In the genomic region with DNA sequence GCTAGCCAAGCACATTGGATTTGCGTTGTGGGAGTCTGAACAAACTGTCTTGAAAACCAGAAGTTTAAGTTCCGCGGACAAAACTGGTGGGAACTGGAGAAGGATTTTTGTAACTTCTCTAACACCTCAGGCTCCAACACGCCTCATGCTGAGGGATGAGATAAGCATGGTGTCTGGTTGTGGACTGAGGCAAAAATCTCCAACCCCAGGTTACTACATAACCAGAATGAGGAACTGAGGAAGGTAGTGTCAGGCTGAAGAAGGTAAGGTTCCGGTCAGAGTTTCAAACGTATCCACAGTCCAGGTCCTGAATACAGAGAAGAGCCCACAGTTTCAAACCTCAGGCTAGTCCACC, we compare ENCODE assay signal across 9 mouse cellular contexts. TPM values are rescaled to one million over a fixed set of nuclear protein-coding genes. Genes with fewer than 3 reads are reported as not detected.
A peak's percentile ranks its signal among the peaks of the same experiment; 100 is the strongest.
DNase-seq lines count a peak whose midpoint lies in the region; ATAC-seq and TF ChIP-seq lines count a peak whose summit lies in the region.
"Had no signal": no experiment of that assay in that cellular context is flagged by ENCODE, and none has a peak within 500 bp of the region (broad histone marks: within the 10 kb centered on the region; RNA-seq: fewer than 3 reads in every experiment).

No protein-coding gene starts in this region.

- 24% methylated on average over 6 of the region's 6 CpGs for WGBS in embryonic facial prominence, embryonic 13.5 days
- WGBS in intestine, embryonic 15.5 days, result 25% methylated on average over 6 of the region's 6 CpGs
- 25% methylated on average over 6 of the region's 6 CpGs for WGBS in midbrain, postnatal 0 days

- peak; percentile 15 for DNase-seq in kidney, postnatal 10 days
- DNase-seq in kidney, postnatal 36 days, result no peak
- no peak for DNase-seq in midbrain, postnatal 0 days (ENCODE audit: low spot score)
- no peak for DNase-seq in yolk sac, embryonic 10.5 days (ENCODE audit: low spot score)
- no peak for DNase-seq in right cerebral cortex, postnatal 4 days

- no peak for ATAC-seq in embryonic facial prominence, embryonic 13.5 days (ENCODE audit: insufficient number of reproducible peaks, insufficient read depth, low FRiP score, low TSS enrichment, low read depth)
- ATAC-seq in intestine, embryonic 15.5 days, result peak; percentile 34; the same call in 1 of the 2 replicates
- no peak for ATAC-seq in midbrain, postnatal 0 days (ENCODE audit: low FRiP score)
- ATAC-seq in CD4-positive, CD25-positive, alpha-beta regulatory T cell, adult 4 months, result no peak

- H3K4me1 ChIP-seq in embryonic facial prominence, embryonic 13.5 days, result peaks cover 27% of the 10 kb centered on the region
- peaks cover 19% of the 10 kb centered on the region; the same call in 1 of the 2 replicates for H3K4me1 ChIP-seq in intestine, embryonic 15.5 days (replicated peaks)
- peaks cover 4% of the 10 kb centered on the region; the same call in 1 of the 2 replicates for H3K4me1 ChIP-seq in midbrain, postnatal 0 days (ENCODE audit: insufficient read depth, low read length)

- no peak overlapping the region for H3K9ac ChIP-seq in embryonic facial prominence, embryonic 13.5 days
- 0 out of 2 replicates have a peak overlapping the region, but pooled peaks have one; percentile 22 for H3K9ac ChIP-seq in intestine, embryonic 15.5 days
- H3K9ac ChIP-seq in midbrain, postnatal 0 days (replicated peaks; ENCODE audit: low read length, poor library complexity, severe bottlenecking), result no peak overlapping the region

- no peaks in the 10 kb centered on the region for H3K27me3 ChIP-seq in embryonic facial prominence, embryonic 13.5 days
- no peaks in the 10 kb centered on the region for H3K27me3 ChIP-seq in intestine, embryonic 15.5 days (replicated peaks)
- no peaks in the 10 kb centered on the region for H3K27me3 ChIP-seq in midbrain, postnatal 0 days (ENCODE audit: insufficient read depth, low read length)

- peak overlapping the region; percentile 40; the same call in 1 of the 2 replicates for H3K27ac ChIP-seq in embryonic facial prominence, embryonic 13.5 days
- peak overlapping the region; percentile 73 for H3K27ac ChIP-seq in intestine, embryonic 15.5 days
- H3K27ac ChIP-seq in midbrain, postnatal 0 days (ENCODE audit: low read depth, low read length), result no peak overlapping the region

- no peaks in the 10 kb centered on the region for H3K9me3 ChIP-seq in embryonic facial prominence, embryonic 13.5 days
- H3K9me3 ChIP-seq in intestine, embryonic 15.5 days, result no peaks in the 10 kb centered on the region
- H3K9me3 ChIP-seq in midbrain, postnatal 0 days (ENCODE audit: low read length), result no peaks in the 10 kb centered on the region

- no peak for TF ChIP-seq CTCF in midbrain, postnatal 0 days (IDR thresholded peaks at IDR 0.05)

- H3K36me3 ChIP-seq in embryonic facial prominence, embryonic 13.5 days, result no peaks in the 10 kb centered on the region
- H3K36me3 ChIP-seq in intestine, embryonic 15.5 days, result no peaks in the 10 kb centered on the region
- H3K36me3 ChIP-seq in midbrain, postnatal 0 days (ENCODE audit: insufficient read depth, low read length), result no peaks in the 10 kb centered on the region

- peak overlapping the region; percentile 77 for H3K4me3 ChIP-seq in embryonic facial prominence, embryonic 13.5 days
- H3K4me3 ChIP-seq in intestine, embryonic 15.5 days (replicated peaks), result peak overlapping the region; percentile 54
- H3K4me3 ChIP-seq in midbrain, postnatal 0 days (ENCODE audit: low read depth, low read length), result peak overlapping the region; percentile 79

- H3K4me2 ChIP-seq in embryonic facial prominence, embryonic 13.5 days, result peak overlapping the region; percentile 76
- peak overlapping the region; percentile 56 for H3K4me2 ChIP-seq in intestine, embryonic 15.5 days (replicated peaks)
- peak overlapping the region; percentile 87 for H3K4me2 ChIP-seq in midbrain, postnatal 0 days (ENCODE audit: low read depth, low read length, poor library complexity, severe bottlenecking)

RNA-seq across cellular contexts. Expression of a gene that starts 0.5 kb away (rescaled TPM):
- polyA plus RNA-seq in embryonic facial prominence, embryonic 13.5 days (2015; fragmentation: Nextera tagmentation; extraction: Ambion mirVana), result 36.9 and 40.3 TPM in 2 replicates
- 92.1 and 95.8 TPM in 2 replicates for polyA plus RNA-seq in intestine, embryonic 15.5 days (2015; fragmentation: Nextera tagmentation; extraction: Ambion mirVana)
- 14.5 and 14.8 TPM in 2 replicates for total RNA-seq in midbrain, postnatal 0 days (2014; rRNA removed)
- polyA plus RNA-seq in midbrain, postnatal 0 days (2015; fragmentation: Nextera tagmentation; extraction: Ambion mirVana), result 22.4 and 24.7 TPM in 2 replicates
- 100 to 1,000 TPM; 424 to 434 TPM for polyA plus RNA-seq in CD4-positive, CD25-positive, alpha-beta regulatory T cell, adult 4 months (2017; shearing (Covaris generic))

RNA-seq across cellular contexts. Expression of a gene that starts 30.5 kb away (rescaled TPM):
- not detected in 2 replicates for polyA plus RNA-seq in embryonic facial prominence, embryonic 13.5 days (2015; fragmentation: Nextera tagmentation; extraction: Ambion mirVana)
- polyA plus RNA-seq in intestine, embryonic 15.5 days (2015; fragmentation: Nextera tagmentation; extraction: Ambion mirVana), result not detected in 2 replicates
- 0.09 TPM in 1 of 2 replicates, not detected in the other for total RNA-seq in midbrain, postnatal 0 days (2014; rRNA removed)
- not detected in 2 replicates for polyA plus RNA-seq in midbrain, postnatal 0 days (2015; fragmentation: Nextera tagmentation; extraction: Ambion mirVana)
- polyA plus RNA-seq in CD4-positive, CD25-positive, alpha-beta regulatory T cell, adult 4 months (2017; shearing (Covaris generic)), result not detected
- total RNA-seq: left cerebral cortex, postnatal 36 days had no signal
